Mouse (Mus musculus) hindbrain, embryonic 10.5 days (tissue): ENCODE data around the gene Col23a1. TPM values are rescaled to one million over a fixed set of nuclear protein-coding genes. Genes with fewer than 3 reads are reported as not detected.
"Not testable (repeated sequence)": the region's sequence is repeated elsewhere in the genome, so short reads cannot be mapped to it uniquely, and the experiment has no call there.

Experiments used
- DNase-seq: peaks from one replicate; pipeline ENCODE4 v3.0.0-alpha.2; 2017; ENCODE audit warnings: low spot score
- H3K27ac ChIP-seq: fragments of 300-500 bp; sonication (generic); 2 replicates; pipeline ENCODE4 v1.5.1; 2016; ENCODE audit warnings: mild to moderate bottlenecking, moderate library complexity
- H3K27me3 ChIP-seq: fragments of 300-500 bp; sonication (generic); 2 replicates; pipeline ENCODE4 v1.6.1; 2016; ENCODE audit warnings: mild to moderate bottlenecking; ENCODE audit not compliant: poor library complexity, insufficient read depth, severe bottlenecking
- H3K36me3 ChIP-seq: fragments of 300-500 bp; sonication (generic); 2 replicates; pipeline ENCODE4 v1.6.1; 2016; ENCODE audit warnings: mild to moderate bottlenecking, moderate library complexity
- H3K4me1 ChIP-seq: fragments of 300-500 bp; sonication (generic); replicated peaks from 2 replicates; pipeline ENCODE4 v1.6.1; 2016; ENCODE audit warnings: mild to moderate bottlenecking
- H3K4me3 ChIP-seq: fragments of 300-500 bp; sonication (generic); 2 replicates; pipeline ENCODE4 v1.5.1; 2016; ENCODE audit warnings: mild to moderate bottlenecking, moderate library complexity
- H3K9me3 ChIP-seq: fragments of 300-500 bp; sonication (generic); 2 replicates; pipeline ENCODE4 v1.6.1; 2016; ENCODE audit warnings: mild to moderate bottlenecking, moderate library complexity
- WGBS: fragments of 180-500 bp; shearing (Covaris S2); methylation state at CpG from one replicate; pipeline ENCODE4 v1.1.7; 2016; 5-methylcytosine and 5-hydroxymethylcytosine counted together
- polyA plus RNA-seq: library from polyadenylated mRNA; unstranded; fragments of >200 nt; fragmentation: Nextera tagmentation; extraction: Ambion mirVana; gene quantifications from 2 replicates; pipeline ENCODE4 v1.2.1, GENCODE M21; 2016

The Col23a1 gene
- polyA plus RNA-seq, 1 experiment from 2014 or later: 16.6 TPM

DNA sequence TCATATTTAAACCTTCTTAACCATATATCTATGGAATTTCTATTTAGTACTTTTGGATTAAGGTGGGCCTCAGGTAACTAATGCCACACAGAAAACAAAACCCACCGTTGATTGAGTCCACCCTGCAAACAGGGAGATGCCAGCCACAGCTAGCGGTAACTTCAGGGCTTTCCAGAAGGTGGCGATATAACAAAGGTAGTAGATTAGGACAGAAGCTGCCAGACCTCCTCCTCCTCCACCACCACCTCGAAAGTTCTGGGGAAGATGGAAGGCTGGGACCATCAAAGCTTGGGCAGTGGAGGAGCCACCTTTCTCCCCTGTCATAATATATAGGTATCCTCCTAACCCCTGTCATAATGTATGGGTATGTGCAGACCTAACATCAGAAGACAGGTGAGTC, 328.0 kb downstream of the Col23a1 start:
- DNase-seq: peak; percentile 69
- H3K27me3 ChIP-seq: no peaks in the 10 kb centered on the region
- no peak overlapping the region for H3K27ac ChIP-seq
- 12% methylated on average over 4 of the region's 4 CpGs for WGBS
- no peak overlapping the region for H3K4me3 ChIP-seq
- H3K9me3 ChIP-seq: no peaks in the 10 kb centered on the region
- peaks cover 18% of the 10 kb centered on the region for H3K36me3 ChIP-seq
- H3K4me1 ChIP-seq: peaks cover 32% of the 10 kb centered on the region

DNA sequence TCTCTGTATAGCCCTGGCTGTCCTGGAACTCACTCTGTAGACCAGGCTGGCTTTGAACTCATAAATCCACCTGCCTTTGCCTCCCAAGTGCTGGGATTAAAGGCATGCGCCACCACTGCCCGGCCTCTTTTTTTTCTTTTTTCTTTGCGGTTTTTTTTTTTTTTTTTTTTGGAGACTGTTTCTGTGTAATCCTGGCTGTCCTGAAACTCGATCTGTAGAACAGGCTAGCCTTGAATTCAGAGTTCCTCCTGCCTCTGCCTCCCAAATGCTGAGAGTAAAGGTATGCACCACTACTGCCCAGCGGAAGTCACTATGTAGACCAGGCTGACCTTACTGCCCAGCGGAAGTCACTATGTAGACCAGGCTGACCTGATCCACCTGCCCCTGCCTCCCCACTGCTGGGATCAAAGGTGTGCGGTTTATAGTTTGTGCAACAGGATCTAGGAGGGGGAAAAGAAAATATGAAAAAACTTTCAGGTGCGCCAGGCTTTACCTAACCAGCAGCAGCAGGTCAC, 329.2 kb downstream of the Col23a1 start:
- no peak for DNase-seq
- peaks cover 30% of the 10 kb centered on the region for H3K36me3 ChIP-seq
- H3K27ac ChIP-seq: peak overlapping the region; percentile 90
- H3K4me1 ChIP-seq: peaks cover 32% of the 10 kb centered on the region
- no peaks in the 10 kb centered on the region for H3K27me3 ChIP-seq
- 49% methylated on average over 8 of the region's 8 CpGs for WGBS
- no peaks in the 10 kb centered on the region for H3K9me3 ChIP-seq
- H3K4me3 ChIP-seq: peak overlapping the region; percentile 91

DNA sequence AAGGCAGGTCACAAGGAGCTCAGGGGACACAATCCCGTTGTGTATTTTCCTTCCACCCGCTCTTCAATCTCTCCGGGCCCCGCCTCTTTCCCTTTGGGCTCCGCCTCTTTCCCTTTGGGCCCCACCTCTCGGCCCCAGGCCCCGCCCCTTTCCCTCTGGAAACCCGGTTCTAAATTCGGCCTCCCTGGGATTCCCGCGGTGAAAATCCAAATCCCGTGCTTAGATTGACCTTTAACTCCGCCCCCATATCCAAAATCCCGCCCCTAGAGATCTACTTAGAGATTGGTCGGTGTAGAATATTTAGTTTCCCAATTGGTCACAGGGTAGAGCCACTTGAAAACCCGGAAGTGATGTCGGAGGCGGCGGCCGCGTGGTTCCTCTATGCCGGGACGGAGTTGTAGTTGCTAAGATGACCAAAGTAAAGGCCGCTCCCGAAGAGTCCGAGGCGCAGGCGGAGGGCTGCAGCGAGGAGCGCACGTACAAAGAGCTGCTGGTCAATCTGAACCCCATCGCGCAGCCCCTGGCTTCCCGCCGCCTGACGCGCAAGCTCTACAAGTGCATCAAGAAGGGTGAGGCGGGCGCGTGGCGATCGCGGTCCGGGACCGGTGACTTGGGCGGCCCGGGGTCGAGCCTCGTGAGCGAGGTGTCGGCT, 329.8 kb downstream of the Col23a1 start, which contains the start of gene Nhp2:
Gene Nhp2 (plus strand): TSS at position 327 of the 652 bp plus-strand sequence.
- no peaks in the 10 kb centered on the region for H3K9me3 ChIP-seq
- peak within 1 kb of the TSS; percentile 91 for H3K4me3 ChIP-seq
- under 1% methylated on average over 51 of the region's 51 CpGs for WGBS
- peaks cover 32% of the 10 kb centered on the region for H3K4me1 ChIP-seq
- peak; percentile 96 for DNase-seq
- H3K27me3 ChIP-seq: no peaks in the 10 kb centered on the region
- peaks cover 36% of the 10 kb centered on the region for H3K36me3 ChIP-seq
- H3K27ac ChIP-seq: peak within 1 kb of the TSS; percentile 90

DNA sequence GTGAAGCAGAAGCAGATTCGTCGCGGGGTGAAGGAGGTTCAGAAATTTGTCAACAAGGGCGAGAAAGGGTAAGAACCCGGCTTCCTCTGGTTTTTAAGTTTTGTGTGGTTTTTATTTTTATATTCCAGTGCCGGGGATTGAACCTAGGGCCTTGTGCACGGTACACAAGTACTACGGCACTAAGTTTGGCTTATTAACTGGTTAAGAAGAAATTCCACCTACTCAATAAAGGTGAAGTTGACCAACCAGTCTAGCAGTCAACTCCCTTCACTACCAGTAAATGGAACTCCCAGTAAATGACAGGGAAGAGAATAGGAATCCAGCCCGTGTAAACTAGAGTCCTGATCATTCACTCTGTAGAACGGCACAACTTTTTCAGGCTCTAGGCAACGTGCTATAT, 330.4 kb downstream of the Col23a1 start:
- Histone ChIP-seq H3K27ac (peak overlapping the region; percentile 90), H3K4me3 (peak overlapping the region; percentile 91), H3K27me3 (no peaks in the 10 kb centered on the region), H3K36me3 (peaks cover 42% of the 10 kb centered on the region), H3K4me1 (peaks cover 29% of the 10 kb centered on the region), H3K9me3 (no peaks in the 10 kb centered on the region)
- WGBS: 3% methylated on average over 11 of the region's 11 CpGs
- DNase-seq: no peak

DNA sequence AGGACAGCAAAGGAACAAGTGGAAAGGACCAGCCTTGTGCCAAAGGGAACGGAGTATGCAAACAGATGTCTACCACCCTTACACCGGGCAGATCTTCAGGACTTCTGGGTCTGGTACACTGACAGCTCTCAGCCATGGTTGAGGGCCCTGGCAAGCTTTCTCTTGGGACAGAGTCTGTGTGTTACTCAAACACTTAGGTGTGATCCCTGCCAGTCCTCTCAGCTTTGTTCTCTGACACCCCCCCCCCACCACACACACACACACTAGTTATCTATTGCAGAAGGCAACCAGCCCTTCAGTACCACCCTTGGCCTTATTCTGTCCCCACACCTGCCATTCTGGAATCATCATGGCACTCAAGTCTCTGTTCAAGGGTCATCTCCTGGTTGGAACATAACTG, 332.1 kb downstream of the Col23a1 start:
- no peak for DNase-seq
- Histone ChIP-seq H3K27me3 (no peaks in the 10 kb centered on the region), H3K36me3 (peaks cover 59% of the 10 kb centered on the region), H3K4me3 (0 out of 2 replicates have a peak overlapping the region, but pooled peaks have one; percentile 91), H3K4me1 (peaks cover 20% of the 10 kb centered on the region), H3K9me3 (no peaks in the 10 kb centered on the region), H3K27ac (no peak overlapping the region)
- 99% methylated on average over 2 of the region's 2 CpGs for WGBS

DNA sequence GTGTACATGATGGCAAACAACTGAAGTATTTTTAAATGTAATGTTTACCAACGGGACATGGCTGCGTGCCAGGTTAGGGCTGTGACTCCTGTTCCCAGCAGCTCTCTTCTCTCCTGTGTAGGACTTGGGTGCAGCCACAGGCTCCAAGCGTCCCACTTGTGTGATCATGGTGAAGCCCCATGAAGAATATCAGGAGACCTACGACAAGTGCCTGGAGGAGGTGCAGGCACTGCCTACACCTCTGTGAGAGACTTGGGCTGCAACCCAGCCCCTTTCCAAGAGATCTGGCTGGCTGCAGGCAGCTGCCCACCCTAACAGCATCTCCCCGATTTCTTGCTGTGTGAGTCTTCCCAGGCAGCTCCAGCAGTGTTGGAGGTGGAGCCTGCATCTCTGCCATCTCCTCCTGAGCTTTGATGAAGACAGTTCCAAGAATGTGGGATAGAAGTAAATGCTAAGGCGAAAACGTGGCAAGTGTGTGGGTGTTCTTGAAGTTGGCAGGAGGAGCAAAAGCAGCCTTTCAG, 333.3 kb downstream of the Col23a1 start:
- Histone ChIP-seq H3K36me3 (peaks cover 71% of the 10 kb centered on the region), H3K27ac (no peak overlapping the region), H3K4me1 (peaks cover 20% of the 10 kb centered on the region), H3K9me3 (no peaks in the 10 kb centered on the region), H3K4me3 (no peak overlapping the region), H3K27me3 (no peaks in the 10 kb centered on the region)
- 90% methylated on average over 7 of the region's 7 CpGs for WGBS
- no peak for DNase-seq

DNA sequence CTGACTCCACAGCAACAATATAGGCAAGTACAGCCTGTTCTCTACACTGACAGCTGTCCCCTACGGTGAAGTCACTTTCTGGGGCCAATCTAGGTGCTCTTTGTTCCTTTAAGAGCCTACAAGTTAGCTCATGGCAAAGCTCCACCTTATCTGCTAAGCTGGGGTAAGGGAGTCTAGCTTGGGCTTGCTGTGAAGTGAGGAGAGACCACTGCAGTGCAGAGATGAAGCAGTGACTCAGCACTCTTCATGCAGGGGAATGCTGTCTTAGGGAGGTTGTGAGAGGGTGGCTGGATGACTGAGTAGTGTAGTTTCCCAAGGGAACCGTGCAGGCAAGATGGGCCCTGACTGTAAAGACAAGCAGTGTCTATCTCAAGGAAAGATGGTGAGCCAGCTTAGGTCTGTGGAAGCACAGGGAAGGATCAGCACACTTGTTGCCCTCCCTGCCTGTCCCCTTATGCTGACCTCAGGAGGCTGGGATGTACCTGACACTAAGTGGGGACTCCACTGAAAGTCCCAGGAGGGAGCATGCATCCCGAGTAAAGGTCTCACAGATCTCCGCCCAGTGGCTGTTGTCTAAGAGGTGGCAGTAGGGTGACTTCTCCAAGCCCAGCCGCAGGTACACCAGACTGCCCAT, 335.6 kb downstream of the Col23a1 start:
- WGBS: 84% methylated on average over 5 of the region's 5 CpGs

DNA sequence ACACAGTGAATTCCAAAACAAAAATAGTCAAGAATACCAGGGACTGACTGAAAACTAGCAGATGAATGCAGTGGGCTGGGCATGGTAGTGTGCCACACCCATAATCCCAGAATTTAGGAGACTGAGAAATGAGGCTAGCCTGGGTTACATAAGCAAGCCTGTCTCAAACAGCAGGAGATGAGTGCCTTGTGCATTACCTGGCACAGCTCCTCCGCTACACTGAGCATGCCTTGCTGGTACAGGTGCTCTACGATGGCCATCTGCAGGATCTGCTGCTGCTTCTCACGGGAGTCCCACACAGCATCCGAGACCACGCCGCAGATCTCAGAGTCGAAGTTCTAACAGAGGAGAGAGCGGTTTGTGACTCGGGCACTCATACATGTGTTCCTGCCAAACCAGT, 337.7 kb downstream of the Col23a1 start:
- H3K27me3 ChIP-seq: no peaks in the 10 kb centered on the region
- H3K4me1 ChIP-seq: no peaks in the 10 kb centered on the region
- DNase-seq: no peak
- peaks cover 80% of the 10 kb centered on the region for H3K36me3 ChIP-seq
- H3K27ac ChIP-seq: no peak overlapping the region
- no peak overlapping the region for H3K4me3 ChIP-seq
- no peaks in the 10 kb centered on the region for H3K9me3 ChIP-seq
- 90% methylated on average over 9 of the region's 9 CpGs for WGBS

More for the DNA sequence above, 335.6 kb downstream of the Col23a1 start:
- Histone ChIP-seq H3K36me3 (peaks cover 92% of the 10 kb centered on the region), H3K27ac (no peak overlapping the region), H3K9me3 (no peaks in the 10 kb centered on the region), H3K27me3 (no peaks in the 10 kb centered on the region), H3K4me3 (no peak overlapping the region), H3K4me1 (peaks cover 13% of the 10 kb centered on the region)
- no peak for DNase-seq

DNA sequence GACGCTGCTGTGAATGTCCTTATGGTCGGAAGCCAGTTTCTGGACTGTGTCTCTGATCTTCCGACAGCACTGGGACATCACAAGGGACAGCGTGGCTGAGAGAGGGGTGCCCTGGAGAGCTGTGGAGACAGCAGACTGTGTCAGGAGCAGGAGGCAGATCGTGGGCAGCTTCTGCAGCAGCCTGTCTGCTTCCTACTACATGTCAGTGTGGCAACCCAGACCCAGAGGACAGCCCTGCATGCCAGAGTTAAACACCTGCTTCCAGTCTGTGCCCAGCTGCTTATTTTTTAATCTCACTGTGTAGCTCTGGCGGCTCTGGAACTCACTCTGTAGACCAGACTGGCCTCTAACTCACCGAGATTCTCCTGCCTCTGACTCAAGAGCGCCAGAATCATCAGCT, 338.2 kb downstream of the Col23a1 start:
- WGBS: 91% methylated on average over 8 of the region's 8 CpGs
- H3K4me1 ChIP-seq: no peaks in the 10 kb centered on the region
- no peak for DNase-seq
- no peaks in the 10 kb centered on the region for H3K9me3 ChIP-seq
- no peaks in the 10 kb centered on the region for H3K27me3 ChIP-seq
- H3K4me3 ChIP-seq: no peak overlapping the region
- peaks cover 78% of the 10 kb centered on the region for H3K36me3 ChIP-seq
- H3K27ac ChIP-seq: no peak overlapping the region

DNA sequence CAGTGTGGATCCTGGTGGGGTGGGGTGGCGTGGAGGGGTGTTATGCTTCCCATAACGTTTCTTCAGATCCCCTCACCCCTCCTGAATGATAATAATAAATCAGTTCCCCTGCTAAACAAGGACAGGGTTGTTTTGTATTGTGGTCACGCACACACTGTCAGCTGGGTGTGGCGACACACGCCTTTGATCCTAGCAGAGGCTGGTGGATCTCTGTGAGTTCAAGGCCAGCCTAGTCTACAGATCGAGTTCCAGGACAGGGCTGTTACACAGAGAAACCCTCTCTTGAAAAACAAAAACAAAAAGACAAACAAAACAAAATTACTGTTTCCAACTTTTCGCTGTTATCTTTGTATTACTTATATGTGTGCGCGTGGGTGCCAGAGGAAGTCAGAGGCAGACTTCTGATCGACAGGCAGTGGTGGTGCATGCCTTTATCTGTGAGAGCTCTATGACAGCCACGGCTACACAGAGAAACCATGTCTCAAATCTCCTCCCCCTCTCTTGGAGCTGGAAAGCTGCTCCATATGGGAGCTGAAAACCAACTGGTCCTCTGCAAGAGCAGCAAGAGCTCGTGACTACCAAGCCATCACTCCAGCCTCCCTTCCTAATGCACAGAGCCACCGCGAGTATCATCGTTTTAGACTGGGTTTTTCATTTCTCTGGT, 340.1 kb downstream of the Col23a1 start:
- WGBS: 84% methylated on average over 15 of the region's 15 CpGs

DNA sequence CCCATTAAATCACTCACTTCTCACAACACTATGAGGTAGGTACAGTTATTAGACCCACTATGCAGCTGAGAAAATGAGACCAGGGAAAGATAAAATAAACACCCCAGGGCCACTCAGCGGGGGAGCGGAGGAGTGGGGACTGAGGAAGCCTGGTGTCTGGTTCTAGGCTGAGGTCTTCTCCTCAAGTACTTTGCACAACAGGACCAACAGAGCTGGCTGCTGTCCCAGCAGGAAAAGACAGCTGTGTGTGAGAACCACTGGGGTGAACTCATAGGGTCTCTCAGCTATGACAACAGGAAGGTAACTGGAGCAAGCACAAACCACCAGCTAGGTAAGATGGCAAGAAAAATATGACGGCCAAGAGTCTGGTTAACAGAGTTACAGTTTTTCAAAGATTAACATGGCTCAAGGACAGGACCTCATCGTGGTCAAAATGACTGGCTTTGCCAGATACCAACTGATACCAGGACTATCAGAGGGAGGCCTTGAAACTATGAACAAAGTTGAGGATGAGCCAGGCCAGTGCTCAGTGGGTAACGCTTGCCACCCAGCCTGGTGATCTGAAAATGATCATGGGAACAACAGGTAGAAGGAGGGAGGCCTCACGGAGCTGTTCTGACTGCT, 342.5 kb downstream of the Col23a1 start:
- no peaks in the 10 kb centered on the region for H3K9me3 ChIP-seq
- peaks cover 26% of the 10 kb centered on the region for H3K4me1 ChIP-seq
- DNase-seq: no peak
- H3K27ac ChIP-seq: no peak overlapping the region
- no peak overlapping the region for H3K4me3 ChIP-seq
- peaks cover 35% of the 10 kb centered on the region for H3K36me3 ChIP-seq
- WGBS: 90% methylated on average over 6 of the region's 6 CpGs
- no peaks in the 10 kb centered on the region for H3K27me3 ChIP-seq

More for the DNA sequence above, 340.1 kb downstream of the Col23a1 start:
- Histone ChIP-seq H3K9me3 (no peaks in the 10 kb centered on the region), H3K4me1 (peaks cover 8% of the 10 kb centered on the region), H3K27ac (no peak overlapping the region), H3K36me3 (peaks cover 60% of the 10 kb centered on the region), H3K27me3 (no peaks in the 10 kb centered on the region), H3K4me3 (no peak overlapping the region)
- no peak for DNase-seq

DNA sequence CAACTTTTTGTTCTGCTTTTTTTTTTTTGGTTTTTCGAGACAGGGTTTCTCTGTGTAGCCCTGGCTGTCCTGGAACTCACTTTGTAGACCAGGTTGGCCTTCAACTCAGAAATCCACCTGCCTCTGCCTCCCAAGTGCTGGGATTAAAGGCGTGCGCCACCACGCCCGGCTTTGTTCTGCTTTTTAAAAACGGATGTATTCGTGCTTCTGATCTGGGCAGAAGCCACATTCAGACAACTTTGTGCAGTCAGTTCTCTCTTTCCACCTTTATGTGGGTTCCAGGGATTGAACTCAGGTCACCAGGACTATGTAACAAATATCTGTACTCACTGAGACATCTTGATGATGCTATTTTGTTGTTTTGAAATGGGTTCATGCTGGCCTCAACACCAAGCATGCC, 343.5 kb downstream of the Col23a1 start:
- H3K27ac ChIP-seq, DNase-seq: not testable (repeated sequence)
- 92% methylated on average over 7 of the region's 7 CpGs for WGBS

More for the DNA sequence above, 343.5 kb downstream of the Col23a1 start:
- not testable (repeated sequence) for H3K27me3 ChIP-seq, H3K4me3 ChIP-seq, H3K9me3 ChIP-seq
- Histone ChIP-seq H3K4me1 (peaks cover 33% of the 10 kb centered on the region), H3K36me3 (peaks cover 26% of the 10 kb centered on the region)
